Mouse (Mus musculus): ENCODE results near the gene Igfbp7. TPM values are rescaled to one million over a fixed set of nuclear protein-coding genes. Genes with fewer than 3 reads are reported as not detected.

Igfbp7 gene
- total and polyA plus RNA-seq, 3 experiments, result 174 to 353 (median 205) TPM

DNA sequence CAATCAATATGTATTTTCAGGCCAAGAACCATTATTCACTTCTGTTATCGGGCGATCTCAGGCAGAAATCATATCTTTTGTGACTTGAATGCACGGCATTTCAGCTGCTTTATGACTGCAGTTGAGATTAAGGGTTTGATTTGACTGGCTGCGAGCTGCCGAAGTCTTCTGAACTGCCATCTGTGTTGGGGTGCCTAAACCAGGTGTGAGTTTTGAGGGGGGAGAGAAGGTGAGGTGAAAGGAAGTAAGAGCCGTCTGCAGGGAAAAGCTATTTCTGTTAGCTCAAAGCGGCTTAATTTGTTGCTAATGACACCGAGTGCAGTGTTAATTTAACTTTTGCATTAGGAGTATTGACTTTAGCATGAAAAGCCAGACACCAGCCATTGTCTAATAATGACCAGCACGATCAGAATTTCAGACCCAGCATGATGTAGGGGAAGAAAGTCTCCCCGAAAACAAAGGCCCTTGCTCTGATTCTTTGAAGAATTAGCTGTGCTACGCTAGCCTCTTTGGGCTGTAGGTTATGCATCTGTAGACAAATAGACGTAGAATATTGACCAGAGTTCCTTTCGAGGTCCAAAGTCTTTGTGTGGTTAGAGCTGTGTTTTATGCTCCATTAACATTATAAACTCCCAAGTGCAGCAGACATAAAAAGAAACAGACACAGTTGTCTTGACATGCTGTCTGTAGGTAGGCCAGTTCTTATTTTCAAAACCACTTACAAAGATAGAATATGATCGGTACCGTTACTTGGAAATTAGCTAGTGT is 35.2 kb upstream of the Igfbp7 start:
- no peak overlapping the region for H3K9ac ChIP-seq (ENCODE audit: low read depth, low read length)
- H3K4me1 ChIP-seq (ENCODE audit: control insufficient read depth, insufficient read depth, low read length), result no peaks in the 10 kb centered on the region
- WGBS, result 87% methylated on average over 15 of the region's 15 CpGs
- TF ChIP-seq POLR2A (IDR thresholded peaks at IDR 0.05; ENCODE audit: insufficient read depth, low read depth, low read length) (no peak), EP300 (IDR thresholded peaks at IDR 0.05; ENCODE audit: insufficient read depth, low read depth, low read length) (no peak), CTCF (IDR thresholded peaks at IDR 0.05) (no peak)
- DNase-seq, result no peak
- H3K36me3 ChIP-seq (ENCODE audit: control insufficient read depth, insufficient read depth, low read length), result no peaks in the 10 kb centered on the region
- no peaks in the 10 kb centered on the region for H3K27me3 ChIP-seq (ENCODE audit: control insufficient read depth, insufficient read depth, low read length)
- H3K79me2 ChIP-seq (replicated peaks; ENCODE audit: control insufficient read depth, insufficient read depth, low read length), result no peaks in the 10 kb centered on the region
- intact Hi-C loops (cut with DNase I), result no loop called here
- H3K27ac ChIP-seq, result no peak overlapping the region
- H3K4me3 ChIP-seq, result no peak overlapping the region

DNA sequence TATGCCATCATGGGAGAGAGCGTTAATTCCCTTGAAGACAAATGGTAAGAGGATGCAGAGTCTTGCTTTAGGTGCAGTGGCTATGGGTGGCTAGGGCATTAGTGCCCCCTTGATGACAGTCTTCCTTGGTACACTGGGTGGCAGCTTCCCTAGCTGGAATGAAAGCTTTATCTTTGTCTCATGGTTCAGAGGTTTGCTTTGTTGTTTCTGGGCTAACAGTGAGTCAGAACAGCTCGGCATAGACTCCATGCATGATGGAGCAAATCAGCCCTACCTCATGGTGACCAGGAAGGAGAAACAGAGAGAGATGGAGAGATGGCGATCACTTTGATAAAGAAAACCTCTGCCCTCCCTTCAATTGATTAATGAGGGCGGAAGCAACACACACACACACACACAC is 28.5 kb upstream of the Igfbp7 start:
- TF ChIP-seq EP300 (IDR thresholded peaks at IDR 0.05; ENCODE audit: insufficient read depth, low read depth, low read length), result no peak
- no peak for TF ChIP-seq CTCF (IDR thresholded peaks at IDR 0.05)
- no peak for TF ChIP-seq POLR2A (IDR thresholded peaks at IDR 0.05; ENCODE audit: insufficient read depth, low read depth, low read length)
- 54% methylated on average over 4 of the region's 4 CpGs for whole genome bisulfite sequencing
- Histone ChIP-seq H3K4me1 (ENCODE audit: control insufficient read depth, insufficient read depth, low read length) (peaks cover 4% of the 10 kb centered on the region), H3K79me2 (replicated peaks; ENCODE audit: control insufficient read depth, insufficient read depth, low read length) (no peaks in the 10 kb centered on the region), H3K36me3 (ENCODE audit: control insufficient read depth, insufficient read depth, low read length) (no peaks in the 10 kb centered on the region), H3K27ac (no peak overlapping the region), H3K4me3 (no peak overlapping the region), H3K9ac (ENCODE audit: low read depth, low read length) (no peak overlapping the region), H3K27me3 (ENCODE audit: control insufficient read depth, insufficient read depth, low read length) (no peaks in the 10 kb centered on the region)
- no peak for DNase-seq
- intact Hi-C loops (cut with DNase I), result no loop called here

DNA sequence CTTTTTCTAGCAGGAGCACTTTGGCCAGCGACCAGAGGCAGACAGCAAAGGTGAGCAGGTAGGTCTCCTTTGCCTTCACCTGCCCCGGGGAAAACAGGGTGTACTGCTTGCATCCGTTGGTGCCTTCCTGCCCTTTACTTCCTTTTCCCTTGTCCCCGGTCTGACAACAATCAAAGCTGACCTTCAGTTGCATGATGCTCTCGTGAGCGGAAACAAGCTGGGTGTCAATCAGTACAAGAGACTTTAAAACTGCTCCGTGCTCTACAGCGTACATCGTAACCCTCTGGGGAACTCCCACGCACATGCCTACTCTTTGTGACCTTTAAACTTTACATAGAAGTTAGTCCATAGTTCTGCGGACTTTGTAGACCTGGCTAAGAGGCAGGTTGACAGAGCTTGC is 26.2 kb upstream of the Igfbp7 start:
- Histone ChIP-seq H3K36me3 (ENCODE audit: control insufficient read depth, insufficient read depth, low read length) (no peaks in the 10 kb centered on the region), H3K79me2 (replicated peaks; ENCODE audit: control insufficient read depth, insufficient read depth, low read length) (no peaks in the 10 kb centered on the region), H3K27ac (no peak overlapping the region), H3K4me3 (no peak overlapping the region), H3K4me1 (ENCODE audit: control insufficient read depth, insufficient read depth, low read length) (peaks cover 4% of the 10 kb centered on the region), H3K27me3 (ENCODE audit: control insufficient read depth, insufficient read depth, low read length) (no peaks in the 10 kb centered on the region), H3K9ac (ENCODE audit: low read depth, low read length) (no peak overlapping the region)
- DNase-seq, result no peak
- intact Hi-C loops (cut with DNase I), result no loop called here
- TF ChIP-seq POLR2A (IDR thresholded peaks at IDR 0.05; ENCODE audit: insufficient read depth, low read depth, low read length) (no peak), EP300 (IDR thresholded peaks at IDR 0.05; ENCODE audit: insufficient read depth, low read depth, low read length) (no peak), CTCF (IDR thresholded peaks at IDR 0.05) (no peak)
- WGBS, result 48% methylated on average over 11 of the region's 11 CpGs

DNA sequence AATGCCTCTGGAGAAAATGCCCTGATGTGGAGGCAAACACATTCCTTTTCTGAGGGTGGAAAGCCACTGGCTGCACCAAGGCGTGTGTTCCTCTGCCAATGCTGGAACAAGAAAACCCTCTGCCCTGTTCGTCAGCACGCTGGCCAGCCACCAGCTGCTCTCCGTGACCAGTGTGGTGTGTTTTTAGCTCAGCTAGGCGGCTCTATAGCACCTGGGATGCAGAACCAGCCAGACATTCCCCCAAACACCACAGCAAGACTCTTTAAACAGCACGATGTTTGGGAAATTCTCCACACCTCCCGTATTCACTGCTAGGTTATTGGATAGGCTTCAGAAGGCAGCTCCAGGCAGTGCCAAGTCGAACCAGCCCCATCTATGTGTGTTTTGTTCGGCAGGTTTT is 25.7 kb upstream of the Igfbp7 start:
- Histone ChIP-seq H3K27ac (no peak overlapping the region), H3K4me1 (ENCODE audit: control insufficient read depth, insufficient read depth, low read length) (peaks cover 7% of the 10 kb centered on the region), H3K27me3 (ENCODE audit: control insufficient read depth, insufficient read depth, low read length) (no peaks in the 10 kb centered on the region), H3K9ac (ENCODE audit: low read depth, low read length) (no peak overlapping the region), H3K36me3 (ENCODE audit: control insufficient read depth, insufficient read depth, low read length) (no peaks in the 10 kb centered on the region), H3K79me2 (replicated peaks; ENCODE audit: control insufficient read depth, insufficient read depth, low read length) (no peaks in the 10 kb centered on the region), H3K4me3 (no peak overlapping the region)
- DNase-seq, result peak in 1 of 2 experiments; percentile 14
- intact Hi-C loops (cut with DNase I), result no loop called here
- 54% methylated on average over 9 of the region's 9 CpGs for WGBS
- TF ChIP-seq CTCF (IDR thresholded peaks at IDR 0.05) (no peak), EP300 (IDR thresholded peaks at IDR 0.05; ENCODE audit: insufficient read depth, low read depth, low read length) (no peak), POLR2A (IDR thresholded peaks at IDR 0.05; ENCODE audit: insufficient read depth, low read depth, low read length) (no peak)

DNA sequence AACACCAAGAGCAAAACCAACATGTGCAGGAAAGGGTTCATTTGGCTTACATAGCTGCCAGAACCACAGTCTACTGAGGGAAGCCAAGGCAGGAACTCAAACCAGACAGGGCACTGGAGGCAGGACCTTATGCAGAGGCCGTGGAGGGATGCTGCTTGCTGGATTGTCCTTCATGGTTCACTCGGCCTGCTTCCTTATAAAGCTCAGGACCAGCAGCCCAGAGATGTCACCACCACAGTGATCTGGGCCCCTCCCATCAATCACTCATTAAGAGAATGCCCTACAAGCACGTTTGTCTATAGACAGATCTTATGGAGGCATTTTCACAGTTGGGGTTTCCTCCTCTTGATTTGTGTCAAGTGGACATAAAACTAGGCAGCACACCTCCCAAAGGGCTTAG is 25.3 kb upstream of the Igfbp7 start:
- no peak overlapping the region for H3K4me3 ChIP-seq
- DNase-seq, result no peak
- H3K27me3 ChIP-seq (ENCODE audit: control insufficient read depth, insufficient read depth, low read length), result no peaks in the 10 kb centered on the region
- H3K79me2 ChIP-seq (replicated peaks; ENCODE audit: control insufficient read depth, insufficient read depth, low read length), result no peaks in the 10 kb centered on the region
- H3K9ac ChIP-seq (ENCODE audit: low read depth, low read length), result no peak overlapping the region
- intact Hi-C loops (cut with DNase I), result no loop called here
- 50% methylated on average over 3 of the region's 3 CpGs for WGBS
- TF ChIP-seq POLR2A (IDR thresholded peaks at IDR 0.05; ENCODE audit: insufficient read depth, low read depth, low read length), result no peak
- TF ChIP-seq EP300 (IDR thresholded peaks at IDR 0.05; ENCODE audit: insufficient read depth, low read depth, low read length), result no peak
- no peak for TF ChIP-seq CTCF (IDR thresholded peaks at IDR 0.05)
- H3K36me3 ChIP-seq (ENCODE audit: control insufficient read depth, insufficient read depth, low read length), result no peaks in the 10 kb centered on the region
- no peak overlapping the region for H3K27ac ChIP-seq
- peaks cover 7% of the 10 kb centered on the region for H3K4me1 ChIP-seq (ENCODE audit: control insufficient read depth, insufficient read depth, low read length)

DNA sequence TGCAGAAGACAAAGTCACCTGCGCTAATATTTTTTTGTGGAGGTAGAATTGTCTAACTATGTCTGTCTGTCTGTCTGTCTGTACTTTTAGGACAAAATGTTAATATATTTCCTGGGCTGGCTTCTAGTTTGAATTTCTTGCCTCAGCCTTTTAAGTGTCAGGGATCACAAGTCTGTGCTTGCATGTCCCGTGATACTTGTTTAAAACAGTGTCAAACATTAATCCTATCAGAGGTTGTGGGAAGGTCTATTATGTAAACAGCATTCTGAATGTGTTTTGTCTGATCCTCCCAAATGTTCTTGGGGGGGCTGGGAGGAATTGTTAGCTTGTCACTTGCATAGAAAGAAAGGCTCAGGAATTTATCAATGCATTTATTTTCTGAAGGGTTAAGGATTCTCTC is 24.6 kb upstream of the Igfbp7 start:
- H3K27ac ChIP-seq, result no peak overlapping the region
- WGBS, result 89% methylated on average over 2 of the region's 2 CpGs
- DNase-seq, result no peak
- TF ChIP-seq POLR2A (IDR thresholded peaks at IDR 0.05; ENCODE audit: insufficient read depth, low read depth, low read length), result no peak
- no peak for TF ChIP-seq CTCF (IDR thresholded peaks at IDR 0.05)
- TF ChIP-seq EP300 (IDR thresholded peaks at IDR 0.05; ENCODE audit: insufficient read depth, low read depth, low read length), result no peak
- H3K27me3 ChIP-seq (ENCODE audit: control insufficient read depth, insufficient read depth, low read length), result no peaks in the 10 kb centered on the region
- H3K4me3 ChIP-seq, result no peak overlapping the region
- no peak overlapping the region for H3K9ac ChIP-seq (ENCODE audit: low read depth, low read length)
- no peaks in the 10 kb centered on the region for H3K36me3 ChIP-seq (ENCODE audit: control insufficient read depth, insufficient read depth, low read length)
- H3K79me2 ChIP-seq (replicated peaks; ENCODE audit: control insufficient read depth, insufficient read depth, low read length), result no peaks in the 10 kb centered on the region
- peaks cover 7% of the 10 kb centered on the region for H3K4me1 ChIP-seq (ENCODE audit: control insufficient read depth, insufficient read depth, low read length)
- intact Hi-C loops (cut with DNase I), result no loop called here

Data from heart, adult 2 months (tissue).